Mouse (Mus musculus): Measurements from ENCODE around the gene Carmil2. TPM values are rescaled to one million over a fixed set of nuclear protein-coding genes. Genes with fewer than 3 reads are reported as not detected.
A peak's percentile ranks its signal among the peaks of the same experiment; 100 is the strongest.

Gene Carmil2
- polyA plus RNA-seq, 1 experiment from 2014 or later, result 0.63 TPM

DNA sequence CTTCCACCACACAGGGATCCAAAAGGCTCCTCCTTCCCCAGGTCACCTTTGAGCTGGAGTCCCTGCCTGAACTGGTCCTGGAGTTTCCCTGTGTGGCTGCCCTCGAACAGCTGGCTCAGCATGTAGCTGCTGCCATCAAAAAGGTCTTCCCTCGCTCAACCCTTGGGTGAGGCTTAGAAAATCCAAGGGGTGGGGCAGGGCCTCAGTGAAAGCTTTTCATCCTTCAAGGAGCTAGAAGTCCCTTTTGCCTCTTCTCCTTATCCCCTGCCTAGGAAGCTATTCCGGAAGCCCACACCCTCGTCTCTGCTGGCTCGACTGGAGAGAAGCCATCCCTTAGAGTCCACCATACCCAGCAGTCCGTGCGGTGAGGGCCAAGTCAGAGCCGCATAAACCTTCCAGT is 1.4 kb downstream of the Carmil2 start:
- peaks cover 31% of the 10 kb centered on the region for H3K4me1 ChIP-seq
- H3K27me3 ChIP-seq (ENCODE audit: insufficient read depth, poor library complexity, severe bottlenecking), result peaks cover 20% of the 10 kb centered on the region; the same call in 1 of the 2 replicates
- DNase-seq (ENCODE audit: low spot score), result no peak
- no peak overlapping the region for H3K4me3 ChIP-seq
- 65% methylated on average over 8 of the region's 8 CpGs for WGBS
- no peak overlapping the region for H3K27ac ChIP-seq
- H3K36me3 ChIP-seq, result peaks cover 16% of the 10 kb centered on the region
- H3K9me3 ChIP-seq, result no peaks in the 10 kb centered on the region

- Histone ChIP-seq H3K4me3 (no peak overlapping the region; the same call in 1 of the 2 replicates), H3K4me1 (peaks cover 31% of the 10 kb centered on the region), H3K27me3 (ENCODE audit: insufficient read depth, poor library complexity, severe bottlenecking) (peaks cover 26% of the 10 kb centered on the region), H3K36me3 (peaks cover 14% of the 10 kb centered on the region), H3K9me3 (0 out of 2 replicates have a peak, but pooled peaks cover 3% of the 10 kb centered on the region), H3K27ac (no peak overlapping the region)
- 41% methylated on average over 14 of the region's 14 CpGs for WGBS
- no peak for DNase-seq (ENCODE audit: low spot score)
These were observed 2.2 kb downstream of the Carmil2 start for GRCm38 (mm10) chr8:105688242-105688752.

GRCm38 (mm10) chr8:105689256-105689982 is 3.3 kb downstream of the Carmil2 start:
- H3K27me3 ChIP-seq (ENCODE audit: insufficient read depth, poor library complexity, severe bottlenecking), result peaks cover 32% of the 10 kb centered on the region
- no peak overlapping the region for H3K27ac ChIP-seq
- H3K4me3 ChIP-seq, result no peak overlapping the region
- peaks cover 5% of the 10 kb centered on the region for H3K36me3 ChIP-seq
- 0 out of 2 replicates have a peak, but pooled peaks cover 3% of the 10 kb centered on the region for H3K9me3 ChIP-seq
- H3K4me1 ChIP-seq, result peaks cover 40% of the 10 kb centered on the region
- DNase-seq (ENCODE audit: low spot score), result no peak
- WGBS, result 54% methylated on average over 35 of the region's 35 CpGs

GRCm38 (mm10) chr8:105689983-105690360 is 3.9 kb downstream of the Carmil2 start:
- Histone ChIP-seq H3K4me3 (no peak overlapping the region), H3K4me1 (peaks cover 45% of the 10 kb centered on the region), H3K27ac (no peak overlapping the region), H3K36me3 (peaks cover 5% of the 10 kb centered on the region), H3K27me3 (ENCODE audit: insufficient read depth, poor library complexity, severe bottlenecking) (peaks cover 38% of the 10 kb centered on the region), H3K9me3 (0 out of 2 replicates have a peak, but pooled peaks cover 3% of the 10 kb centered on the region)
- DNase-seq (ENCODE audit: low spot score), result no peak
- WGBS, result 83% methylated on average over 9 of the region's 9 CpGs

DNA sequence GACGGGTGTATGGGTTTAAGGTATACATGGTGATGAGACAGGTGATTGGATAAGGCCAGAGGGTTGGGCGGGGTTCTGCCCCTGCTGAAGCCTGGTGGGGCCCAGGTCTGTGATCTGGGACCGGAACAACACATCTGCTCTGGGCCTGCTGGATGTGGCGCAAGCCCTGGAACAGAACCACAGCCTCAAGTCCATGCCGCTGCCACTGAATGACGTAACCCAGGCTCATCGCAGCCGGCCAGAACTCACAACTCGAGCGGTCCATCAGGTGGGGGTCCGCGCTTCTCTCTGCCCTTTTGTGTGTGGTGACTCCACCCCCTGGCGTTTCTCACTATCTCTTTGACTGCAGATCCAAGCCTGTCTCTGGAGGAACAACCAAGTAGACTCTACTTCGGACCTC is 4.9 kb downstream of the Carmil2 start:
- peaks cover 38% of the 10 kb centered on the region for H3K4me1 ChIP-seq
- WGBS, result 72% methylated on average over 14 of the region's 14 CpGs
- peaks cover 8% of the 10 kb centered on the region for H3K36me3 ChIP-seq
- H3K4me3 ChIP-seq, result no peak overlapping the region
- H3K27ac ChIP-seq, result no peak overlapping the region
- peaks cover 45% of the 10 kb centered on the region for H3K27me3 ChIP-seq (ENCODE audit: insufficient read depth, poor library complexity, severe bottlenecking)
- DNase-seq (ENCODE audit: low spot score), result no peak
- H3K9me3 ChIP-seq, result 0 out of 2 replicates have a peak, but pooled peaks cover 3% of the 10 kb centered on the region

- H3K4me3 ChIP-seq, result no peak overlapping the region
- peaks cover 45% of the 10 kb centered on the region for H3K27me3 ChIP-seq (ENCODE audit: insufficient read depth, poor library complexity, severe bottlenecking)
- 0 out of 2 replicates have a peak, but pooled peaks cover 3% of the 10 kb centered on the region for H3K9me3 ChIP-seq
- H3K36me3 ChIP-seq, result peaks cover 17% of the 10 kb centered on the region
- WGBS, result 92% methylated on average over 11 of the region's 11 CpGs
- peak; percentile 75 for DNase-seq (ENCODE audit: low spot score)
- peaks cover 29% of the 10 kb centered on the region for H3K4me1 ChIP-seq
- H3K27ac ChIP-seq, result no peak overlapping the region
These were observed 6.5 kb downstream of the Carmil2 start for GRCm38 (mm10) chr8:105692449-105693182.

DNA sequence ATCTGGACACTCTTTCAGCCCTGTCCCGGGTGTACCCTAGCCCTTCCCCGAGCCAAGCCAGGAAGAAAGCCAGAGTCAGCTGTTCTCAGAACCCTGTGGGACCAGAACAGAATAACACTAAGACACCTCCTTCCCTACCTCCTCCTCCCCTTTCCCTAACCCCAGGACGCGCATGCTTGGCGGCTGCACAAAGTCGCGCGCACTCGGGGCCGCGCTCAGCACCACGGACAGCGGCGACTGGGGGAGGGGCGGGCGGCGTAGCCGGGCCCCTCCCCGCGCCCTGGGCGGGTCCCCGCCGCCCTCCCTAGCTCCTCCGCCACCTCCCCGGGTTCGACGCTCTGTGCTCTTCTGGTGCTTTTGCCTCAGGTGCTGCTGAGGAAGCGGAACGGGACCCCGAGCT is 7.6 kb downstream of the Carmil2 start:
- WGBS, result 4% methylated on average over 30 of the region's 30 CpGs
- DNase-seq (ENCODE audit: low spot score), result no peak
- H3K27ac ChIP-seq, result 0 out of 2 replicates have a peak overlapping the region, but pooled peaks have one; percentile 23
- H3K4me3 ChIP-seq, result peak overlapping the region; percentile 58
- peaks cover 27% of the 10 kb centered on the region for H3K36me3 ChIP-seq
- H3K4me1 ChIP-seq, result peaks cover 20% of the 10 kb centered on the region
- 0 out of 2 replicates have a peak, but pooled peaks cover 3% of the 10 kb centered on the region for H3K9me3 ChIP-seq
- H3K27me3 ChIP-seq (ENCODE audit: insufficient read depth, poor library complexity, severe bottlenecking), result peaks cover 41% of the 10 kb centered on the region

DNA sequence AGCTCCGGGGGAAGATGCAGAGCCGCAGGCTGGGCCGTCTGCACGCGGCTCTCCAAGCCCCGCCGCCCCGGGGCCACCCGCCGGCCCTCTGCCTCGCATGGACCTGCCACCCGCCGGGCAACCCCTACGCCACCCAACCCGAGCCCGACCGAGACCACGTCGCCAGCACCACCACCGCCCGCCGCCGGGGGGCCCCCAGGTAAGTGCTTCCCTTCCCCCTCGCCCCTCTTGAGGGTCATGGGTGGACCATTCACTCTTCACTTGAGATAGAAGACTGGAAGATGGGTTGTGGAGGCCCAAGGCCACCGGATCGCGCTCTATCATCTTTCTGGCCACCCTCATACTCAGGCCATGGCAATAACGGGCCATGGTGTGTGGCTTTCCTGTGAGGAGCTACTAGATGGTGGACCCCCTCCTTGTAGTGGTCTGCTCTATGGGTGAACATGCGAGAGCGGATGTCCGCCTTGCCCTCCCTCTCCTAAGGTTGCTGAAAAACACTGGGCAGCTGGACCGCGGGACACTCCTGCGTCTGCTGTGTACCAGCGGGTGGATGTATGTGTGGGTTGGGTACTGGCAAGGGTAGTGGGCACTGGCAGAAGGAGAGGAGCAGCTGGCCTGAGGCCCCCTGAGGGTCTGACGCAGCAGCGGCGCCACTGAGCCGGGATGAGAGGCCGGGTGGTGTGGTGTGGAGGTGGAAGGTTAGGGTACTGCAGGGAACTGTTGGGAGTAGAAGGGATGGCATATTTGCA is 8.2 kb downstream of the Carmil2 start:
- 0 out of 2 replicates have a peak overlapping the region, but pooled peaks have one; percentile 23 for H3K27ac ChIP-seq
- DNase-seq (ENCODE audit: low spot score), result peak; percentile 72
- 7% methylated on average over 40 of the region's 40 CpGs for WGBS
- H3K36me3 ChIP-seq, result peaks cover 30% of the 10 kb centered on the region
- H3K9me3 ChIP-seq, result 0 out of 2 replicates have a peak, but pooled peaks cover 3% of the 10 kb centered on the region
- peaks cover 35% of the 10 kb centered on the region for H3K27me3 ChIP-seq (ENCODE audit: insufficient read depth, poor library complexity, severe bottlenecking)
- H3K4me3 ChIP-seq, result peak overlapping the region; percentile 58
- H3K4me1 ChIP-seq, result peaks cover 14% of the 10 kb centered on the region

GRCm38 (mm10) chr8:105695080-105695780 is 9.2 kb downstream of the Carmil2 start:
- H3K36me3 ChIP-seq, result peaks cover 34% of the 10 kb centered on the region
- peaks cover 26% of the 10 kb centered on the region for H3K27me3 ChIP-seq (ENCODE audit: insufficient read depth, poor library complexity, severe bottlenecking)
- peaks cover 24% of the 10 kb centered on the region for H3K4me1 ChIP-seq
- 75% methylated on average over 30 of the region's 30 CpGs for WGBS
- 0 out of 2 replicates have a peak, but pooled peaks cover 3% of the 10 kb centered on the region for H3K9me3 ChIP-seq
- no peak for DNase-seq (ENCODE audit: low spot score)
- H3K4me3 ChIP-seq, result no peak overlapping the region
- no peak overlapping the region for H3K27ac ChIP-seq

DNA sequence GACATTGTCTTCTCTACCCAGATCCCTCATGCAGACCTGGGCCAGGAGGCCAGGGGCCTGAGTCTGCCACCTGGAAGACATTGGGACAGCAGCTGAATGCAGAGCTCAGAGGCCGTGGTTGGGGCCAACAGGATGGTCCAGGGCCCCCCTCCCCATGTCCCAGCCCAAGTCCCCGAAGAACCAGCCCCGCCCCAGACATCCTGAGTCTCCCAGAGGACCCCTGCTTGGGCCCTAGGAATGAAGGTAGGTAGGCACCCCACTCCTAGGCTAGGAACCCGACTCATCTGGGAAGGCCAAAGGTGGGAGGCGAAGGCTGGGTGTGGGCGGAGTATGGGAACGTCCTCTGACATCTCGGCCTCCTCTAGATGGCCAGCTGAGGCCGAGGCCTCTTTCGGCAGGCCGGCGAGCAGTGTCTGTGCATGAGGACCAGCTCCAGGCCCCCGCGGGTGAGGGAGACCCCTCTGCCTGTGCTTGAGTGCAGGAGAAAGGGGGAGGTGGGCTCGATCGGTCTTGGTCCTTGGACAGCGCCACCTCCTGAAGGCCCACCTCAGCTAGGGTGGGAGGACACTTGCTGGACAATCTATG is 11.2 kb downstream of the Carmil2 start:
- peaks cover 34% of the 10 kb centered on the region for H3K36me3 ChIP-seq
- H3K4me3 ChIP-seq, result no peak overlapping the region
- H3K27ac ChIP-seq, result no peak overlapping the region
- WGBS, result 86% methylated on average over 17 of the region's 17 CpGs
- H3K9me3 ChIP-seq, result 0 out of 2 replicates have a peak, but pooled peaks cover 3% of the 10 kb centered on the region
- peaks cover 25% of the 10 kb centered on the region for H3K27me3 ChIP-seq (ENCODE audit: insufficient read depth, poor library complexity, severe bottlenecking)
- no peak for DNase-seq (ENCODE audit: low spot score)
- H3K4me1 ChIP-seq, result peaks cover 35% of the 10 kb centered on the region

DNA sequence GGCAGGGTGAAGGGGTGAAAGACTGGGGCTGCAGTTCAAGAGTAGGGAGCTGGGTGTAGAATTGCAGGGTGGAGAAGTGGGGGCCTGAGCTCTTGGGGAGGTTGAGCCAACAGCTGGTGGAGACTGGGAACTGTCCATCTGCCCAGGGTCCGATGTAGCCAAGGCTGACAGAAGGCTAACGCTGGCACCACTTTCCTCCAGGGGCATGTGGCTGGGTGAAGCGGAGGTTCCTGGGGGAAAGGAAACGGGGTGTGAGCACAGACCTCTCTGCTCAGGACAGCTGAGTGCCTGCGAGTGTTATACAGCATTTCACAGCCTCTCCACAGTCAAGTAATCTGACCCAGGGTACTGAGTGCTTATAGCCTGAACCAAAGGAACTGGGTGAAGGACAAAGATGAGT is 12.7 kb downstream of the Carmil2 start:
- no peak overlapping the region for H3K27ac ChIP-seq
- peaks cover 38% of the 10 kb centered on the region for H3K4me1 ChIP-seq
- 86% methylated on average over 5 of the region's 5 CpGs for WGBS
- DNase-seq (ENCODE audit: low spot score), result no peak
- H3K36me3 ChIP-seq, result peaks cover 42% of the 10 kb centered on the region
- H3K9me3 ChIP-seq, result no peaks in the 10 kb centered on the region
- peaks cover 19% of the 10 kb centered on the region for H3K27me3 ChIP-seq (ENCODE audit: insufficient read depth, poor library complexity, severe bottlenecking)
- no peak overlapping the region for H3K4me3 ChIP-seq

All from heart, embryonic 10.5 days (tissue).